8 mouse cellular contexts compared by ENCODE assay signal in genomic region chr4:62501964-62502732, GRCm38 (mm10). TPM values are rescaled to one million over a fixed set of nuclear protein-coding genes. Genes with fewer than 3 reads are reported as not detected.
A peak's percentile ranks its signal among the peaks of the same experiment; 100 is the strongest.
DNase-seq lines count a peak whose midpoint lies in the region; ATAC-seq and TF ChIP-seq lines count a peak whose summit lies in the region.

No protein-coding gene starts in this region.

- no peaks in the 10 kb centered on the region for H3K4me1 ChIP-seq in embryonic fibroblast, embryonic 13.5 days (ENCODE audit: control insufficient read depth, insufficient read depth, low read length)
- peaks cover 9% of the 10 kb centered on the region for H3K4me1 ChIP-seq in heart, embryonic 10.5 days
- peaks cover 20% of the 10 kb centered on the region for H3K4me1 ChIP-seq in kidney, embryonic 15.5 days

- H3K79me2 ChIP-seq in C2C12 (ENCODE audit: control insufficient read depth, insufficient read depth): no peaks in the 10 kb centered on the region

- H3K9me3 ChIP-seq in heart, embryonic 10.5 days: no peaks in the 10 kb centered on the region
- H3K9me3 ChIP-seq in kidney, embryonic 15.5 days (replicated peaks): no peaks in the 10 kb centered on the region

- peak overlapping the region; percentile 57 for H3K9ac ChIP-seq in kidney, embryonic 15.5 days

- TF ChIP-seq POLR2A in embryonic fibroblast, embryonic 13.5 days (IDR thresholded peaks at IDR 0.05; ENCODE audit: low read depth, low read length): peak; percentile 89

- DNase-seq in brain, adult 2 months (ENCODE audit: low read depth, low spot score): peak; percentile 99
- peak; percentile 97 for DNase-seq in heart, embryonic 10.5 days (ENCODE audit: low spot score)
- peak; percentile 91 for DNase-seq in liver
- DNase-seq in monocyte, adult 2 months (ENCODE audit: low read depth in 1 of 2, low spot score in 2 of 2): peak; percentile 29 to 67
- peak; percentile 72 to 78 for DNase-seq in spleen, postnatal 14 days (ENCODE audit: low spot score in 2 of 2)

- H3K79me3 ChIP-seq in C2C12 (ENCODE audit: low read depth): no peaks in the 10 kb centered on the region

- H3K36me3 ChIP-seq in C2C12 (ENCODE audit: control insufficient read depth, insufficient read depth): peaks cover 9% of the 10 kb centered on the region
- H3K36me3 ChIP-seq in heart, embryonic 10.5 days: peaks cover 20% of the 10 kb centered on the region
- peaks cover 32% of the 10 kb centered on the region for H3K36me3 ChIP-seq in kidney, embryonic 15.5 days

- peak overlapping the region; percentile 71 for H3K4me2 ChIP-seq in kidney, embryonic 15.5 days

- H3ac ChIP-seq in C2C12 (ENCODE audit: control insufficient read depth, insufficient read length, low read depth): peak overlapping the region; percentile 81

- ATAC-seq in kidney, embryonic 15.5 days (replicated peaks; ENCODE audit: low FRiP score): peak; percentile 96

- 1% methylated on average over 38 of the region's 38 CpGs for whole genome bisulfite sequencing in heart, embryonic 10.5 days
- 2% methylated on average over 38 of the region's 38 CpGs for WGBS in kidney, embryonic 15.5 days

- H3K27me3 ChIP-seq in C2C12 (ENCODE audit: control insufficient read depth, insufficient read depth, insufficient read length): no peaks in the 10 kb centered on the region
- H3K27me3 ChIP-seq in heart, embryonic 10.5 days (ENCODE audit: insufficient read depth, poor library complexity, severe bottlenecking): no peaks in the 10 kb centered on the region
- H3K27me3 ChIP-seq in kidney, embryonic 15.5 days: no peaks in the 10 kb centered on the region

- H3K27ac ChIP-seq in embryonic fibroblast, embryonic 13.5 days (ENCODE audit: insufficient read depth, low read length): no peak overlapping the region
- H3K27ac ChIP-seq in heart, embryonic 10.5 days: peak overlapping the region; percentile 92
- peak overlapping the region; percentile 78 for H3K27ac ChIP-seq in kidney, embryonic 15.5 days

- TF ChIP-seq CTCF in C2C12 (IDR thresholded peaks at IDR 0.05; ENCODE audit: control insufficient read depth, insufficient read depth, insufficient read length): no peak
- no peak for TF ChIP-seq CTCF in embryonic fibroblast, embryonic 13.5 days (IDR thresholded peaks at IDR 0.05; ENCODE audit: borderline replicate concordance, insufficient read depth, low read length)

- H3K4me3 ChIP-seq in C2C12 (ENCODE audit: insufficient read depth, poor library complexity, severe bottlenecking): peak overlapping the region; percentile 91
- peak overlapping the region; percentile 73 for H3K4me3 ChIP-seq in embryonic fibroblast, embryonic 13.5 days (ENCODE audit: insufficient read depth, low read length)
- peak overlapping the region; percentile 69 for H3K4me3 ChIP-seq in heart, embryonic 10.5 days
- H3K4me3 ChIP-seq in kidney, embryonic 15.5 days (replicated peaks): peak overlapping the region; percentile 56

TF ChIP-seq in C2C12, 6 proteins besides CTCF, POLR2A, EP300 and RAD21:
- TF ChIP-seq MAX (IDR thresholded peaks at IDR 0.05) (peak; percentile 54), FOSL1 (IDR thresholded peaks at IDR 0.05; ENCODE audit: insufficient read depth, low read length, poor library complexity, severe bottlenecking) (no peak), CEBPB (IDR thresholded peaks at IDR 0.05; ENCODE audit: low read depth) (no peak), USF1 (IDR thresholded peaks at IDR 0.05; ENCODE audit: low read depth) (no peak)

RNA-seq across cellular contexts. Expression of gene Hdhd3, which starts 1.1 kb away (rescaled TPM):
- 19.7 TPM for polyA plus RNA-seq in C2C12 (2012; fragmentation: generic; extraction: Trizol)
- 3.6 and 3.8 TPM in 2 replicates for polyA plus RNA-seq in embryonic fibroblast, embryonic 13.5 days (2011; ENCODE audit: insufficient read length, low read depth, missing spikeins)
- polyA plus RNA-seq in heart, embryonic 10.5 days (2016; fragmentation: Nextera tagmentation; extraction: Ambion mirVana): 7.0 and 10.1 TPM in 2 replicates
- 14.7 and 15.2 TPM in 2 replicates for polyA plus RNA-seq in kidney, embryonic 15.5 days (2015; fragmentation: Nextera tagmentation; extraction: Ambion mirVana)

RNA-seq across cellular contexts. Expression of gene Alad, which starts 17.6 kb away (rescaled TPM):
- 147 TPM for polyA plus RNA-seq in C2C12 (2012; fragmentation: generic; extraction: Trizol)
- polyA plus RNA-seq in embryonic fibroblast, embryonic 13.5 days (2011; ENCODE audit: insufficient read length, low read depth, missing spikeins): 16.5 and 20.6 TPM in 2 replicates
- 144 and 157 TPM in 2 replicates for polyA plus RNA-seq in heart, embryonic 10.5 days (2016; fragmentation: Nextera tagmentation; extraction: Ambion mirVana)
- polyA plus RNA-seq in kidney, embryonic 15.5 days (2015; fragmentation: Nextera tagmentation; extraction: Ambion mirVana): 97.3 and 106 TPM in 2 replicates

RNA-seq across cellular contexts. Expression of gene Bspry, which starts 22.3 kb away (rescaled TPM):
- polyA plus RNA-seq in C2C12 (2012; fragmentation: generic; extraction: Trizol): 0.25 TPM
- polyA plus RNA-seq in embryonic fibroblast, embryonic 13.5 days (2011; ENCODE audit: insufficient read length, low read depth, missing spikeins): not detected in 2 replicates
- polyA plus RNA-seq in heart, embryonic 10.5 days (2016; fragmentation: Nextera tagmentation; extraction: Ambion mirVana): 0.46 and 2.0 TPM in 2 replicates
- 19.5 and 21.3 TPM in 2 replicates for polyA plus RNA-seq in kidney, embryonic 15.5 days (2015; fragmentation: Nextera tagmentation; extraction: Ambion mirVana)

RNA-seq across cellular contexts. Expression of gene Pole3, which starts 22.7 kb away (rescaled TPM):
- polyA plus RNA-seq in C2C12 (2012; fragmentation: generic; extraction: Trizol): 55.7 TPM
- polyA plus RNA-seq in embryonic fibroblast, embryonic 13.5 days (2011; ENCODE audit: insufficient read length, low read depth, missing spikeins): 39.7 and 40.7 TPM in 2 replicates
- 72.1 and 87.4 TPM in 2 replicates for polyA plus RNA-seq in heart, embryonic 10.5 days (2016; fragmentation: Nextera tagmentation; extraction: Ambion mirVana)
- 94.0 and 100 TPM in 2 replicates for polyA plus RNA-seq in kidney, embryonic 15.5 days (2015; fragmentation: Nextera tagmentation; extraction: Ambion mirVana)

RNA-seq across cellular contexts. Expression of gene 4933430I17Rik, which starts 23.0 kb away (rescaled TPM):
- 0.13 TPM for polyA plus RNA-seq in C2C12 (2012; fragmentation: generic; extraction: Trizol)
- polyA plus RNA-seq in embryonic fibroblast, embryonic 13.5 days (2011; ENCODE audit: insufficient read length, low read depth, missing spikeins): 0.39 TPM in 1 of 2 replicates, not detected in the other
- polyA plus RNA-seq in heart, embryonic 10.5 days (2016; fragmentation: Nextera tagmentation; extraction: Ambion mirVana): 0.36 and 0.49 TPM in 2 replicates
- 0.47 and 0.57 TPM in 2 replicates for polyA plus RNA-seq in kidney, embryonic 15.5 days (2015; fragmentation: Nextera tagmentation; extraction: Ambion mirVana)

Comparison
In these comparisons a context has a peak if more than half of its experiments do, and no peak if none do; other contexts are left out.
1. DNase-seq: peak in every context shown above with its lines; median percentile 99 in brain, adult 2 months; 97 in heart, embryonic 10.5 days; 91 in liver; 75 in spleen, postnatal 14 days; 48 in monocyte, adult 2 months.